Mouse (Mus musculus) cerebellum, adult 9-11 months (tissue): Measurements from ENCODE around the gene Ermp1.
"Not testable (repeated sequence)": the region's sequence is repeated elsewhere in the genome, so short reads cannot be mapped to it uniquely, and the experiment has no call there.

ENCODE experiments used
- DNase-seq: peaks from one replicate; pipeline ENCODE4 v3.0.0; 2022

The Ermp1 gene

DNA sequence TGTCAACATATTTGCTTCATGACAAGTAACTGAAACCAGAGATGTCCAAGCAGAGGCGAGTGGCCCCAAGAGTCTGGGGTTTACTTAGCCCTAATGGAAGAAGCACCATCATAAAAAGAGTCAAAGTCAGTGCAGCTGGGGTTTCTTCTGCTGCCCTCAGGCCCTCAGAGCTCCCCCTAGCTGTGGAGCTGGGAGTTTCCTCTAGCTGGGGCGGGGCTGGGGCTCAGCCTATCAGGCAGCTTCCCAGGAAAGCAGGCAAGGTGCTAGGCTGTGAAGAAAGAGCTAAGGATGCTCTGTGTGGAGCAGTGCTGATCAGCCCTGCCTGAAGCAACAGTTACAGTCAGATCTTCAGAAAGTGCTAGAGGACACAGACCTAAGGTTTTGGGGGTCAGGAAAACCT lies 51.2 kb downstream of the Ermp1 start:
- DNase-seq: no peak

DNA sequence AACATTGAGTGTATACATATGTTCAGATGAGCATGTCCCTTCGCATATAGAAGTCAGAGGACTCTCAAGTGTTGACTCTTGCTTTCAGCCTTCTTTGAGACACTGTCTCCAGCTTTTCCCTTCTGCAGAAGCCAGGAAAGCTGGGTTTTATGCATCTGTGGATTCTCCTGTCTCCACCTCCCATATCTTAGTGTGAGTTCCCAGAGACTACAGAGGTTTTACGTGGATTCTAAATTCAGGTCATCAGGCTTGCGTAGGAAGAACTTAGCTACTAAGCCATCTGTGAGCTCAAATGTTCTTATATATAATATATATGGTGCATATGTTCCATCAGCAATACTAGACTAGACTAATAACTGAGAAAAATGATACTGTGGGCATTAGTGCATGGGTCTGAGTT lies 51.9 kb downstream of the Ermp1 start:
- no peak for DNase-seq

- DNase-seq: not testable (repeated sequence)
These were observed 54.4 kb downstream of the Ermp1 start for GRCm38 (mm10) chr19:29593783-29594182.

GRCm38 (mm10) chr19:29583734-29584133 lies 64.5 kb downstream of the Ermp1 start:
- no peak for DNase-seq

GRCm38 (mm10) chr19:29582439-29582838 lies 65.8 kb downstream of the Ermp1 start:
- no peak for DNase-seq

DNA sequence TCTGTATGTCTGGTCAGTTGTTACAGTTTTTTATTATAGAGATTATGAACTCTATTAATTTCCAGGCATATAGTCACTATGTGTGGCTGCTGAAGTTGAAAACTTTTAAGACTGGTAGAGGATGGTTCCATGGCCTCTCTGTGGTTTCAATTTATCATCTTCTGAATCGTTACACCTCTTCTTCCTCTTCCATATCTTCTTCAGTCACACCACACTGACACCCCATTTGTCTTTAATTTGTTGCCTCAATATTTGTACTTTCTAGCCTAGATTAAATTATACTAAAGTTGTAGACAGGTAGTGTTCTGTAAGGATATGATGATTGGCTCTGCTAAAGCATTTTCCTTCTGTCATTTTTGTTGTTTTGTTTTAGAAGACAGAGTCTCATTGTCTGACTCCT lies 81.7 kb downstream of the Ermp1 start:
- DNase-seq: no peak

- peak; percentile 39 for DNase-seq
These were observed 84.9 kb downstream of the Ermp1 start for GRCm38 (mm10) chr19:29563258-29563779.

- no peak for DNase-seq
These were observed 85.6 kb downstream of the Ermp1 start for GRCm38 (mm10) chr19:29562603-29563002.

DNA sequence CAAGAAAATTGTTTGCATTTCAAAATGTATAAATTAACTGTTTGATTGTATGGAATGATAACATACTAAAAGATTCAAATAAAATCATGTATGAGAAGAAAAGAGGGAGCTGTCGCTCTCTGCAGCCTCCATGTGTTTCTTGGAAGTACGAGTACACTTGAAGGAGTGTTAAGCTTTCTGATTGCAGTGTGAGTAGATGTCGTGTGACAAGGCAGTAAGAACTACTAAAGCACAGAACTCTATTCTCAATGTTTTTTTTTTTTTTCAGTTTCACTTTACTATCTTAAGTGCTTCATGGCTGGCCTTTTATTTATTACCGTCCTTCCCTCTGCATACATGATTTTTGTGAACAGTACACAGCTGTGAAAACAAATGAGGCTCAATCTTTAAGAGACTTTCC lies 86.0 kb downstream of the Ermp1 start:
- no peak for DNase-seq
